Mouse (Mus musculus): Measurements from ENCODE around the gene Sugp2.

GRCm38 (mm10) chr8:70283136-70284077 is 49.4 kb downstream of the Sugp2 start:
- no peak for TF ChIP-seq POLR2A (IDR thresholded peaks at IDR 0.05; ENCODE audit: low read depth, low read length)
- TF ChIP-seq CTCF (IDR thresholded peaks at IDR 0.05; ENCODE audit: extremely low read depth, insufficient read depth, insufficient read length, insufficient replicate concordance) = no peak

All from spleen, adult 2 months (tissue).